Mouse (Mus musculus): ENCODE data around the gene Syap1.
A peak's percentile ranks its signal among the peaks of the same experiment; 100 is the strongest.
"Not testable (repeated sequence)": the region's sequence is repeated elsewhere in the genome, so short reads cannot be mapped to it uniquely, and the experiment has no call there.

Gene Syap1

DNA sequence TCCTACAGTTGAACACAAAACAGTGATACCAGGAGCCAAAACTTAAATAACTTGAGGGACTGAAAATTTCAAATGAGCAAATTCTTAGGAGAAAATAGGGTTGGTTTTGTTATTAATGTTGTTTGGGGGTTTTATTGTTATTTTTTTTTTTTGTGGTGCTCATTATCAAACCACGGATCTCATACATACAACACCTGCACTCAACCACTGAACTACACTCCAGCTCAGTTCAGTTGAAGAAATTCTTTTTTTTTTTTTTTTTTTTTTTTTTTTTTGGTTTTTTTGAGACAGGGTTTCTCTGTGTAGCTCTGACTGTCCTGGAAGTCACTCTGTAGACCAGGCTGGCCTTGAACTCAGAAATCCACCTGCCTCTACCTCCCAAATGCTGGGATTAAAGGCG, 57.9 kb downstream of the Syap1 start:
- not testable (repeated sequence) for DNase-seq (ENCODE audit: low spot score)

DNA sequence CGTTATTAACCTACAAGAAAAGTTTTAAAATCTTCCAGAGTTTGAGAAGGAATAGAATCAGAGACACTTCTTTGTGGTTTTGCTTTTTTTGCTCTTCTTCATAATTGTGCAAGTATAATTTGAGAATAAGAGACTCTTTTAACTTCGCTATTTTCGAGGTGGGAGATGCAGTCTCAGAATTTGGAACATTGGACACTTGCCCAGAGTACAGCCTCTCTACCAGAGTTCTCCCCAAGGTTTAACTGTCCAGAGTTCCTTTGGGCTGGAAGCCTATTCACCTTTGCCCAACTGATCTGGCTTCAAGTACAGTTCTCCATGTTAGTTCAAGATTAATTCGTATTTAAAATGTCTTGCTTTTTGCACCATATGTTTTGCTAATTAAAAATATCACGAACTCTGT, 58.5 kb downstream of the Syap1 start:
- DNase-seq (ENCODE audit: low spot score) = no peak

DNA sequence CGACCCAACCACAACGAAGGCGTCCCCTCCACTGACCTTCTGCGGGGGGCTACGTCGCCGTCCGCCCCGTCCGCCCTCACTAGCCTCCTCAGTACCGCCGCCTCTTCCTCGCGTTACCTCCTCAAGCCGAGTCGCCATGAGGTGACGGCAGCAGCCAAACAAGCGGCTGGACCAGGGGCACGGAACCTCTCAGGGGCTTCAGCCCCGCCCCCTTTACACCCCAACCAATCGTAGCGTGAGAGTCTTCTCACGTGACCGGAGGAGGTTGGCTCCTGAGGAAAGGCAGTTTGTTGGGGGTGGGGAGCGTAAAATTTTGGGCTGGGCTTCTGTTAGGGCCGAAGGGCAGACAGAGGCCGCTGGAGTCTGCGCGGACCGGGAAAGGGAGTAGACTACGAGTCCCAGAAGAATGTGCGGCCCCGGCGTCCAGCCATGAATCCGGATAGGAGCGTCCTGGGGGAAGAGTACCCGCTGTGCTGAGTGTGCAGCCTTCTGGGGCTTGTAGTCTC, 59.0 kb downstream of the Syap1 start, which contains the start of gene Txlng:
Gene Txlng, minus strand, starts transcription at position 252 of the 506 bp plus-strand sequence.
- peak; percentile 96 for DNase-seq (ENCODE audit: low spot score)

DNA sequence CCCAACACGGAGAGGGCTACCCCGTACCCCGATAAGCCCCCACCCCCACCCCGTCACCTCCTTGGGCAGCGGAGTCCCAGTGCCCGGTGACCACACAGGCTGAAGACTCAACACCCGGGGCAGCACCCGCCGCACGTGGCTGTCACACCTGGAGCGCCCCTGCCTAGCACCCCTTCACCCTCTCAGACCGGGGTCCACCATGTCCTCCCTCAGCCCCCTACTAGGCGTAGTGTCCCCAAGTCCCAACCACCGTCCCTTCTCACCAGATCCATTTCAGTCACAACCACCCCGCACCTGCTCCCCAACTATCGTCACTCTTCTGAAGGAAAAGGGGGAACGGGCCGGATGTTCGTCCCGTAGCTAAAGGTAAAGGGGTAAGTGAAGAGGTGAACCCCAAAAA, 59.5 kb downstream of the Syap1 start:
- no peak for DNase-seq (ENCODE audit: low spot score)

DNA sequence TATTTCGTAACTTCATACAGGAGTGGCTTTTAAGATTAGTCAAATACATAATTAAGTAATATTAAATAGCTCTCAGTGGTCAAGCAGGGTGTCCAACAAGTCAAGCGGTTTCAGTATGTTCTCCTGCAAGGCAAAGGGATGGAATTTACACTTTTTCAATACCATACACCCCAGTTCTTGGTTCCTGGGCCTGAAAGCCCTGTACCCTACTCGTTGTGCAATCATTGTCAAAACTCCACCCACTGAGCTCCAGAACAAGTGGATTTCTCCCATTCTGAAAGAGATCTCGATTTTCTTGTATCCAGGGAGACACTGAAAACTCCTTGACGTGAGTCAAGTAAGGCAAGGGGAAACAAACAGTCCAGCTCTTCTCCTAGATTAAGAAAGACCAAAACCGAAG, 60.2 kb downstream of the Syap1 start:
- no peak for DNase-seq (ENCODE audit: low spot score)
